ENCODE assay signal across 8 mouse cellular contexts in the genomic region with DNA sequence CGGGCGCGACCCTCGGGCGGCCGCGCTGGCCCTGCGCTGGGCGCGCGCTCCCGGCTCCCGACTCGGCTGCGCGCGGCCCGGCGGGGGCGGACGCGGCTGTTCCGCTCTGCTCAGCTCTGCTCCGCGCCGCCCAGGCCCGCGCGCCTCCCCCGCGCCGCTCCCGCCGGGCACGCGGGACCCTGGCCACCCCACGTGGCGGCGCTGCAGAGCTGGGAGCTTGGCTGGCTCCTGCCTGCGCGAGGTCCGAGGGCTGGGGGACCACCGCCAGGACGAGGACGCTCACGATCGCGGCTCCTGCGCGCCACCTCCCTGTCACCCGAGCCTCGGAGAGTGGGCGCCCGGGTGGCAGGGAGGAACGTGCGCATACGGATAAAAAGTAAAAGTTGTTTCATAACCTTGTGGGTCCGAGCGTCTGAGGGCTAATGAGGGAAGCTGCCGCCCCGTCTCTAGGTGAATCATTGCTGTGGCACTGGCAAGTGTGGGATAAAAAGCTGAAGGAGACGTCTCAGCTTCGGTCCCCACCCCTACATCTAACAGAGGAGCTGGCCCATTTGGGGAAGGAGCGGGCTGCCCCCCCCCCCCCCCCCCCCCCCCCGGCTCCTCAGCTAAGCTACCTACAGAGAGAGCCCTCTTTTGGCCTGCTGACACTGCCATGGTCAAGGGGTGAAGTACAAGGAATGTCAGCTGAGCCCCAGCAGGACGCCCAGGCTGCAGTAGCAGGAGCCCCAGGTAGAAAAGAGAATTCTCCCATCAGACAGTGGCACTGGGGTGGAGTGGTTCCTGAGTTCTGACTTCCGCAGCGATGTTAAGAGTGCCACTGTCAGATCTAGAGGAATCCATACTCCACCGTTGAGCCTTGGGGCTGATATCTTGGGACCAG. TPM values are rescaled to one million over a fixed set of nuclear protein-coding genes. Genes with fewer than 3 reads are reported as not detected.
DNase-seq lines count a peak whose midpoint lies in the region; ATAC-seq and TF ChIP-seq lines count a peak whose summit lies in the region.

2010300C02Rik (minus strand) TSS at position 325 of the 880 bp plus-strand sequence.

- peak; percentile 88 for ATAC-seq in lung, embryonic 15.5 days (ENCODE audit: borderline replicate concordance, extremely low read depth, low FRiP score, low TSS enrichment)

- under 1% methylated on average over 67 of the region's 69 CpGs for WGBS in forebrain, embryonic 10.5 days
- WGBS in hindbrain, embryonic 10.5 days: under 1% methylated on average over 54 of the region's 69 CpGs
- WGBS in lung, embryonic 15.5 days: under 1% methylated on average over 67 of the region's 69 CpGs

- peaks cover 17% of the 10 kb centered on the region for H3K4me1 ChIP-seq in E14TG2a.4 (replicated peaks; ENCODE audit: low read depth, low read length)
- peaks cover 15% of the 10 kb centered on the region for H3K4me1 ChIP-seq in forebrain, embryonic 10.5 days
- peaks cover 15% of the 10 kb centered on the region for H3K4me1 ChIP-seq in hindbrain, embryonic 10.5 days (replicated peaks)
- H3K4me1 ChIP-seq in lung, embryonic 15.5 days: peaks cover 8% of the 10 kb centered on the region

- no peaks in the 10 kb centered on the region for H3K36me3 ChIP-seq in E14TG2a.4 (ENCODE audit: insufficient read depth, low read length)
- no peaks in the 10 kb centered on the region for H3K36me3 ChIP-seq in forebrain, embryonic 10.5 days (replicated peaks)
- H3K36me3 ChIP-seq in hindbrain, embryonic 10.5 days: no peaks in the 10 kb centered on the region
- no peaks in the 10 kb centered on the region for H3K36me3 ChIP-seq in lung, embryonic 15.5 days

- peak within 1 kb of the TSS; percentile 85 for H3K4me3 ChIP-seq in E14TG2a.4 (replicated peaks; ENCODE audit: low read length)
- peak within 1 kb of the TSS; percentile 66 for H3K4me3 ChIP-seq in forebrain, embryonic 10.5 days
- peak within 1 kb of the TSS; percentile 64 for H3K4me3 ChIP-seq in hindbrain, embryonic 10.5 days
- peak within 1 kb of the TSS; percentile 65 for H3K4me3 ChIP-seq in lung, embryonic 15.5 days

- peak within 1 kb of the TSS; percentile 64 for H3K9ac ChIP-seq in lung, embryonic 15.5 days

- peak; percentile 89 for DNase-seq in brain, adult 2 months (ENCODE audit: low read depth, low spot score)
- DNase-seq in forebrain, embryonic 10.5 days (ENCODE audit: extremely low spot score, low spot score): peak; percentile 36
- peak; percentile 47 for DNase-seq in hindbrain, embryonic 10.5 days (ENCODE audit: low spot score)
- DNase-seq in layer of hippocampus, postnatal 10 days (ENCODE audit: low spot score in 2 of 2): peak; percentile 84 to 90
- peak; percentile 33 for DNase-seq in ovary, postnatal 10 days (ENCODE audit: low spot score)
- DNase-seq in urinary bladder, postnatal 4 days (ENCODE audit: low spot score in 2 of 2): peak; percentile 43 to 70

- no peak for TF ChIP-seq CTCF in E14TG2a.4 (conservative IDR thresholded peaks at IDR 0.05; ENCODE audit: low read length)

- H3K27ac ChIP-seq in forebrain, embryonic 10.5 days: peak within 1 kb of the TSS; percentile 72
- H3K27ac ChIP-seq in hindbrain, embryonic 10.5 days: peak within 1 kb of the TSS; percentile 70; the same call in 1 of the 2 replicates
- H3K27ac ChIP-seq in lung, embryonic 15.5 days: peak within 1 kb of the TSS; percentile 82

- peak within 1 kb of the TSS; percentile 96 for H3K4me2 ChIP-seq in lung, embryonic 15.5 days

- H3K27me3 ChIP-seq in E14TG2a.4 (ENCODE audit: insufficient read depth, low read length): peaks cover 53% of the 10 kb centered on the region
- peaks cover 58% of the 10 kb centered on the region for H3K27me3 ChIP-seq in forebrain, embryonic 10.5 days (ENCODE audit: poor library complexity, severe bottlenecking)
- H3K27me3 ChIP-seq in hindbrain, embryonic 10.5 days (ENCODE audit: insufficient read depth, poor library complexity, severe bottlenecking): peaks cover 48% of the 10 kb centered on the region
- H3K27me3 ChIP-seq in lung, embryonic 15.5 days: peaks cover 28% of the 10 kb centered on the region

- H3K9me3 ChIP-seq in E14TG2a.4 (ENCODE audit: low read length): no peaks in the 10 kb centered on the region
- H3K9me3 ChIP-seq in forebrain, embryonic 10.5 days: no peaks in the 10 kb centered on the region
- H3K9me3 ChIP-seq in hindbrain, embryonic 10.5 days: no peaks in the 10 kb centered on the region
- no peaks in the 10 kb centered on the region for H3K9me3 ChIP-seq in lung, embryonic 15.5 days

RNA-seq across cellular contexts. Expression of gene 2010300C02Rik, which starts in this region (rescaled TPM):
- 0.66 and 0.68 TPM in 2 replicates for polyA plus RNA-seq in forebrain, embryonic 10.5 days (2016; fragmentation: Nextera tagmentation; extraction: Ambion mirVana)
- 0.91 and 1.2 TPM in 2 replicates for polyA plus RNA-seq in hindbrain, embryonic 10.5 days (2016; fragmentation: Nextera tagmentation; extraction: Ambion mirVana)
- total RNA-seq in layer of hippocampus, postnatal 10 days (2021): 100 to 1,000 TPM; 151 to 166 TPM
- polyA plus RNA-seq in lung, embryonic 15.5 days (2015; fragmentation: Nextera tagmentation; extraction: Ambion mirVana): 9.9 and 12.1 TPM in 2 replicates

Comparison
In these comparisons a context has a peak if more than half of its experiments do, and no peak if none do; other contexts are left out.
1. Peak in every context shown above with its lines: DNase-seq, ATAC-seq, H3K4me3 ChIP-seq and H3K27ac ChIP-seq.
2. Peak in DNase-seq, H3K4me3 ChIP-seq and H3K27ac ChIP-seq in forebrain, embryonic 10.5 days; RNA of the gene not detected or under 1 TPM.
3. DNase-seq: peak in every context shown above with its lines; median percentile 89 in brain, adult 2 months; 87 in layer of hippocampus, postnatal 10 days; 56 in urinary bladder, postnatal 4 days; 47 in hindbrain, embryonic 10.5 days; 36 in forebrain, embryonic 10.5 days; 33 in ovary, postnatal 10 days.